13 mouse cellular contexts compared by ENCODE assay signal in the genomic region with DNA sequence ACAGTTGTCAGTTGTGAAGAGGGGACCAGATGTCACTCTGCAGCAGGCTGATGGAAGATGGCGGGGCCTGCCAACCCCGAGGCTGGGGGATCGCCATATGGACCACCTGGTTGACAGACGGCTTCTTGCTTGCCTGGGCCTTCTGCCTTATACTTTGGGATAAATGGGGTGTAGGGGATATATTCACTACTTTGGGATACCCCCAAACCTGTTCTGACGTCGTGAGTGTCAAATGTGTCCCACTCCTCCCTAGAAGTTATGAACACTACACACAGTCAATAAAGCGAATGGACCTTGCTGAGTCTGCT. TPM values are rescaled to one million over a fixed set of nuclear protein-coding genes. Genes with fewer than 3 reads are reported as not detected.
DNase-seq lines count a peak whose midpoint lies in the region; ATAC-seq lines count a peak whose summit lies in the region.
"Had no signal": no experiment of that assay in that cellular context is flagged by ENCODE, and none has a peak within 500 bp of the region (broad histone marks: within the 10 kb centered on the region; RNA-seq: fewer than 3 reads in every experiment).

No protein-coding gene starts in this region.

- no peak for ATAC-seq in erythroblast, adult 5-6 weeks (replicated peaks; ENCODE audit: low FRiP score, poor library complexity, severe bottlenecking)

- DNase-seq in frontal cortex, postnatal 14 days (ENCODE audit: low spot score in 2 of 2), result peak; percentile 10 to 11
- DNase-seq in frontal cortex, adult 2 months (ENCODE audit: extremely low spot score in 1 of 2, low spot score in 1 of 2), result no peak
- peak; percentile 70 to 74 for DNase-seq in layer of hippocampus, postnatal 10 days (ENCODE audit: low spot score in 2 of 2)
- DNase-seq in layer of hippocampus, adult 11-12 months (ENCODE audit: low spot score), result no peak
- DNase-seq in urinary bladder, adult 2 months (ENCODE audit: low spot score), result peak; percentile 16
- DNase-seq in urinary bladder, postnatal 4 days (ENCODE audit: low spot score in 2 of 2), result no peak
- DNase-seq: lung, embryonic 14.5 days; midbrain, embryonic 14.5 days had no signal

RNA-seq across cellular contexts. Expression of a gene that starts 2.5 kb away (rescaled TPM):
- 47.6 and 60.6 TPM in 2 replicates for polyA plus RNA-seq in frontal cortex, adult 2 months (2012; rRNA removed)
- 10 to 100 TPM; 45.3 to 49.9 TPM for total RNA-seq in layer of hippocampus, postnatal 10 days (2021)
- polyA plus RNA-seq in urinary bladder, adult 2 months (2012; rRNA removed), result 38.2 and 41.9 TPM in 2 replicates
- total RNA-seq in erythroblast, adult 5-6 weeks (2015; ENCODE audit: low replicate concordance), result 8.2 and 9.6 TPM in 2 replicates
- 3.8 and 6.4 TPM in 2 replicates for total RNA-seq in erythroblast, adult 5-6 weeks (2017; ENCODE audit: low replicate concordance)

RNA-seq across cellular contexts. Expression of a gene that starts 3.8 kb away (rescaled TPM):
- polyA plus RNA-seq in frontal cortex, adult 2 months (2012; rRNA removed), result 1,054 and 1,113 TPM in 2 replicates
- total RNA-seq in layer of hippocampus, postnatal 10 days (2021), result 100 to 1,000 TPM; 584 to 714 TPM
- polyA plus RNA-seq in urinary bladder, adult 2 months (2012; rRNA removed), result 34.1 and 35.3 TPM in 2 replicates
- not detected in 2 replicates for total RNA-seq in erythroblast, adult 5-6 weeks (2015; ENCODE audit: low replicate concordance)
- 1.5 TPM in 1 of 2 replicates, not detected in the other for total RNA-seq in erythroblast, adult 5-6 weeks (2017; ENCODE audit: low replicate concordance)

RNA-seq across cellular contexts. Expression of a gene that starts 18.3 kb away (rescaled TPM):
- polyA plus RNA-seq in frontal cortex, adult 2 months (2012; rRNA removed), result 180 and 183 TPM in 2 replicates
- 100 to 1,000 TPM; 170 to 174 TPM for total RNA-seq in layer of hippocampus, postnatal 10 days (2021)
- polyA plus RNA-seq in urinary bladder, adult 2 months (2012; rRNA removed), result 57.3 and 66.0 TPM in 2 replicates
- 4.8 and 12.1 TPM in 2 replicates for total RNA-seq in erythroblast, adult 5-6 weeks (2015; ENCODE audit: low replicate concordance)
- total RNA-seq in erythroblast, adult 5-6 weeks (2017; ENCODE audit: low replicate concordance), result 5.9 and 6.3 TPM in 2 replicates

RNA-seq across cellular contexts. Expression of a gene that starts 34.7 kb away (rescaled TPM):
- 4.6 and 5.1 TPM in 2 replicates for polyA plus RNA-seq in frontal cortex, adult 2 months (2012; rRNA removed)
- total RNA-seq in layer of hippocampus, postnatal 10 days (2021), result under 1 TPM; 0.51 to 0.64 TPM
- 0.54 and 0.59 TPM in 2 replicates for polyA plus RNA-seq in urinary bladder, adult 2 months (2012; rRNA removed)
- not detected in 2 replicates for total RNA-seq in erythroblast, adult 5-6 weeks (2015; ENCODE audit: low replicate concordance)
- total RNA-seq in erythroblast, adult 5-6 weeks (2017; ENCODE audit: low replicate concordance), result not detected in 2 replicates
- total RNA-seq: granulocyte monocyte progenitor cell, adult 5-6 weeks had no signal

RNA-seq across cellular contexts. Expression of a gene that starts 39.9 kb away (rescaled TPM):
- polyA plus RNA-seq in frontal cortex, adult 2 months (2012; rRNA removed), result 0.12 TPM in 1 of 2 replicates, not detected in the other
- total RNA-seq in layer of hippocampus, postnatal 10 days (2021), result not detected
- polyA plus RNA-seq in urinary bladder, adult 2 months (2012; rRNA removed), result 0.46 and 0.56 TPM in 2 replicates
- not detected in 2 replicates for total RNA-seq in erythroblast, adult 5-6 weeks (2015; ENCODE audit: low replicate concordance)
- not detected in 2 replicates for total RNA-seq in erythroblast, adult 5-6 weeks (2017; ENCODE audit: low replicate concordance)
- total RNA-seq: adrenal gland, postnatal 10 days; granulocyte monocyte progenitor cell, adult 5-6 weeks; hematopoietic stem cell, adult 5-6 weeks had no signal
- polyA plus RNA-seq: limb, embryonic 10.5 days; lung, embryonic 14.5 days; midbrain, embryonic 14.5 days had no signal

Comparison
In these comparisons a context has a peak if more than half of its experiments do, and no peak if none do; other contexts are left out.
1. DNase-seq: peak in frontal cortex, postnatal 14 days (2 of 2), layer of hippocampus, postnatal 10 days (2 of 2) and urinary bladder, adult 2 months (single experiment); none in frontal cortex, adult 2 months (0 of 2), layer of hippocampus, adult 11-12 months (single experiment) and urinary bladder, postnatal 4 days (0 of 2).
2. RNA of a gene that starts 2.5 kb away (total RNA-seq): 45.3 to 49.9 TPM in layer of hippocampus, postnatal 10 days; 3.8 to 9.6 TPM in erythroblast, adult 5-6 weeks; every median in the first group is over 4 times any median in the second.
3. RNA of a gene that starts 3.8 kb away (total RNA-seq): 584 to 714 TPM in layer of hippocampus, postnatal 10 days; 1.5 TPM in erythroblast, adult 5-6 weeks; every median in the first group is over 100 times any median in the second.
4. RNA of a gene that starts 18.3 kb away (total RNA-seq): 170 to 174 TPM in layer of hippocampus, postnatal 10 days; 4.8 to 12.1 TPM in erythroblast, adult 5-6 weeks; every median in the first group is over 10 times any median in the second.